Mouse (Mus musculus) lung, embryonic 16.5 days (tissue): ENCODE measurements around the gene Efcab9. TPM values are rescaled to one million over a fixed set of nuclear protein-coding genes. Genes with fewer than 3 reads are reported as not detected.

Experiments
- ATAC-seq: fragments of 200-750 bp; cut with Nextera tagmentation; 2 replicates; pipeline ENCODE4 v1.8.0; 2017; ENCODE audit warnings: low read depth, mild to moderate bottlenecking, moderate library complexity
- H3K27ac ChIP-seq: fragments of 300-500 bp; sonication (generic); 2 replicates; pipeline ENCODE4 v1.5.1; 2014; ENCODE audit warnings: mild to moderate bottlenecking, control low read depth, low read length
- H3K27me3 ChIP-seq: fragments of 300-500 bp; sonication (generic); 2 replicates; pipeline ENCODE4 v1.6.1; 2014; ENCODE audit warnings: low read depth, low read length, mixed read lengths; ENCODE audit not compliant: control insufficient read depth, insufficient read depth
- H3K36me3 ChIP-seq: fragments of 300-500 bp; sonication (generic); 2 replicates; pipeline ENCODE4 v1.6.1; 2014; ENCODE audit warnings: low read length; ENCODE audit not compliant: control insufficient read depth, insufficient read depth
- H3K4me1 ChIP-seq: fragments of 300-500 bp; sonication (generic); replicated peaks from 2 replicates; pipeline ENCODE4 v1.6.1; 2014; ENCODE audit warnings: low read length, mixed read lengths; ENCODE audit not compliant: control insufficient read depth, insufficient read depth
- H3K4me2 ChIP-seq: fragments of 300-500 bp; sonication (generic); 2 replicates; pipeline ENCODE4 v1.6.1; 2014; ENCODE audit warnings: low read depth, low read length, control low read depth
- H3K4me3 ChIP-seq: fragments of 300-500 bp; sonication (generic); 2 replicates; pipeline ENCODE4 v1.5.1; 2014; ENCODE audit warnings: mild to moderate bottlenecking, low read length, control low read depth
- H3K9ac ChIP-seq: fragments of 300-500 bp; sonication (generic); 2 replicates; pipeline ENCODE4 v1.6.1; 2014; ENCODE audit warnings: low read length, control low read depth
- H3K9me3 ChIP-seq: fragments of 300-500 bp; sonication (generic); 2 replicates; pipeline ENCODE4 v1.6.1; 2016; ENCODE audit warnings: low read length; ENCODE audit not compliant: control insufficient read depth
- WGBS: fragments of 180-500 bp; shearing (Covaris S2); extraction: QIAGEN DNeasy Blood & Tissue Kit; methylation state at CpG from one replicate; pipeline ENCODE4 v1.1.7; 2014; 5-methylcytosine and 5-hydroxymethylcytosine counted together
- polyA plus RNA-seq: library from polyadenylated mRNA; unstranded; fragments of >200 nt; fragmentation: Nextera tagmentation; extraction: Ambion mirVana; gene quantifications from 2 replicates; pipeline ENCODE4 v1.2.1, GENCODE M21; 2015

Efcab9 gene
- polyA plus RNA-seq, 1 experiment from 2014 or later, result 0.79 TPM

DNA sequence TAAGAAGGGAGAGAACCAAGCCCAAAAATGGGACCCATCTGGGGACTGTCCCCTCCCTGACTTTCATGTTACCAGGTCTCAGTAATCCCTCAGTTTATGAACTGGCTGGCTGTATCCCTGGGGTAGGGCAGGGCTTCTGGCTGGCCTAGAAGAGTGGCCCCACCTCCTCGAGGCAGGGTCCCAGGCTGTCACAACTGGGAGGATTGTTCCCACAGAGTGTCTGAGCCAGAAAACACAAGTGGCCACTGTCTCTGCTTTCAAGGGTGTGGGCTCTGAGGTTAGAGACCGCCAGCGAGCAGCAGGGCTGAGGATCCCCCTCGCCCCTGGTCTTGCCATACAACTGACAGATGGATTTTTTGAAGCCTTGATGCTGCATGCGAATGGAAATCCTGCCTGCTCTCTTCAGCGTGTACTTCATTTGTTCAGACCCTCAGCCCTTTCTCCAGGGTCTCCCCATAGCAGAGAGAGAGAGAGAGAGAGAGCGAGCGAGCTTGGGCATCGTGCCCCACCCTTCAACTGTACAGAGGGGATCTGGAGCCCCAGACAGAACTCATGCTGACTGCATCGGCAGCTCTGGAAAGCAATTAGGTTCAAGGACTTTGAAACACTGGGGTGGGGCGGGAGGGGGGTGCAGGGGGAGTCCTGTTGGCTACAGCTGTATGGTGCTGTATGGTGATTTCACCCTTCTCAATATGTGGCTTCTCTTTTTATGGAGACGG, 19.9 kb upstream of the Efcab9 start:
- H3K36me3 ChIP-seq, result no peaks in the 10 kb centered on the region
- H3K4me3 ChIP-seq, result no peak overlapping the region
- 0 out of 2 replicates have a peak, but pooled peaks have one; percentile 21 for ATAC-seq
- no peak overlapping the region for H3K4me2 ChIP-seq
- no peaks in the 10 kb centered on the region for H3K9me3 ChIP-seq
- H3K27me3 ChIP-seq, result no peaks in the 10 kb centered on the region
- H3K4me1 ChIP-seq, result peaks cover 40% of the 10 kb centered on the region
- peak overlapping the region; percentile 69; the same call in 1 of the 2 replicates for H3K27ac ChIP-seq
- no peak overlapping the region for H3K9ac ChIP-seq
- 59% methylated on average over 12 of the region's 12 CpGs for WGBS

DNA sequence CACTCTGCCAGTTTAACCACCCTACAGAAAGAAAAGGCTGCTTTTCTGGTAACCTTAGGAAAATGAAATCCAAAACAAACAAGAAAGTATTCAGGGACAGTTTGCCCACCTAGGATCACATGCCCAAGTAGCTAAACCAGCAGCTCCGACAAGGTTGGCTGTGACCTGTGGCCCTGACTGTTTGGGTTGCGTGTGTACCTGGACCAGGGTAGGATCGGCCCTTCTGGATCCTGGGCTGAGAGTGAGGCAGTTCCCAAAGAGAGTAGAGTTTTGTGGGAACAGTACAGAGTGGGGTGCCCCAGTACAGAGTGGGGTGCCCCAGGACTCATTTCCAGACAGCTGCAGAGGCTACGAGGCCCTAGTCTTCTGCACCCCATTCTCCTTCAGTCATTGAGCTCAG, 19.2 kb upstream of the Efcab9 start:
- no peaks in the 10 kb centered on the region for H3K9me3 ChIP-seq
- no peak overlapping the region for H3K9ac ChIP-seq
- no peak overlapping the region for H3K4me3 ChIP-seq
- no peaks in the 10 kb centered on the region for H3K36me3 ChIP-seq
- 78% methylated on average over 4 of the region's 4 CpGs for WGBS
- H3K4me2 ChIP-seq, result no peak overlapping the region
- ATAC-seq, result no peak
- peaks cover 47% of the 10 kb centered on the region for H3K4me1 ChIP-seq
- no peak overlapping the region for H3K27ac ChIP-seq
- no peaks in the 10 kb centered on the region for H3K27me3 ChIP-seq

DNA sequence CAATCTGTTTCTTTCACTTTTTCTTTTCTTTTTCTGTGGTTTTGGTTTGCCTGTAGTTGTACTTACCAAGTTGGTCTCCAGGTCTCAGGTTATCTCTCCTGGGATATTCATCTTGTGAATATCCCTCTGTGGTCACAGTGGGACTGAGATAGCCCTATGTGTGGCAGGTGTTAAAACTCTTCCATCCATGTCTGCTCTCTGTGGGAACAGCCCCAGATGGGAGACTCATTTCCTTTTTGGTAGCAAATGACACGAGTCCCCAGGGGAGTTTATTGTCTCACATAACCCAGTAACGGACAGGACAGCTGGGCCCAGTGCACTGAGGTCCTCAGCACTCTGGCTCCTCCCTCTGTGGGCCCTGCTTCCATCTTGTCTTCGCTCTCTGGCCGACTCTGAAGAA, 18.2 kb upstream of the Efcab9 start:
- H3K36me3 ChIP-seq, result no peaks in the 10 kb centered on the region
- H3K9ac ChIP-seq, result no peak overlapping the region
- no peak overlapping the region for H3K27ac ChIP-seq
- H3K4me1 ChIP-seq, result peaks cover 50% of the 10 kb centered on the region
- no peaks in the 10 kb centered on the region for H3K9me3 ChIP-seq
- no peaks in the 10 kb centered on the region for H3K27me3 ChIP-seq
- H3K4me3 ChIP-seq, result no peak overlapping the region
- ATAC-seq, result no peak
- 69% methylated on average over 4 of the region's 4 CpGs for WGBS
- no peak overlapping the region for H3K4me2 ChIP-seq

DNA sequence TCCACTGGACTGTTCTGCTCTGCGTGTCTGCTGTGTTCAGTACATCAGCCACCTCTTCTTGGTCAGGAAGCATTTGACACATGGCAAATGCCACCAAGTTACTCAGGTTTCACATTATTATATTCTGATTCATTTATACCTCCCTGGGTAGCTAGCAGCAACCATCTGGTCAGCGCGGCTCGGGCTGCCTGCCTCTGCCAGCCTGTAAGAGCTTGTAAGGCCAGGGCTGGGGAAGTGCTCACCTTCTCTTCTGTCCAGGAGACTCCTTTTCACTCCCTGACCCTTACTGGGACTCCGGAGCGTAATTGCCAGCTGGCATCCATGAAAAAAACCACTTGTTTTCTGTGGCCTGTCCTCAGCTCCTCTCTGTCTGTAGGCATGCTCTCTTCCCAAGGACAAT, 17.4 kb upstream of the Efcab9 start:
- H3K4me3 ChIP-seq, result no peak overlapping the region
- no peaks in the 10 kb centered on the region for H3K27me3 ChIP-seq
- H3K27ac ChIP-seq, result no peak overlapping the region
- no peak overlapping the region for H3K4me2 ChIP-seq
- H3K9ac ChIP-seq, result no peak overlapping the region
- H3K36me3 ChIP-seq, result no peaks in the 10 kb centered on the region
- 67% methylated on average over 6 of the region's 6 CpGs for WGBS
- peaks cover 51% of the 10 kb centered on the region for H3K4me1 ChIP-seq
- no peaks in the 10 kb centered on the region for H3K9me3 ChIP-seq
- no peak for ATAC-seq

DNA sequence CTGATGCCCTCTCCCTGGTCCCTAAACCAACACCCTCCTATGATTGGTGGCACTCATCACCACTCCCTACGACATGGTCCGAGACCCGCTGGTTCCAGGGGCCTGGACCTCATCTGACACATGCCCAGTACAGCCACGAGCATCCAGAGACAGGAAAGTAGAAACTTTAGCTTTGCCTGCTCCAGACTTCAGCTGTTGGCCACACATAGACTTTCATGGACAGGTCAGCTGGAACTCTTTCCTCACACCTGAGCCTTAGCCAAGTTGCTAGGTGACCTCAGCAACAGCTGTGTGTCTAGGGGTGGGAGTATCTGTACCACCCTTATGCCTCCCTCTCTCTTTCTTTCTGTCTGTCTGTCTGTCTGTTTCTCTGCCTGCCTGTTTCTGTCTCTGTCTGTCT, 16.4 kb upstream of the Efcab9 start:
- Histone ChIP-seq H3K9ac (no peak overlapping the region), H3K9me3 (no peaks in the 10 kb centered on the region), H3K4me1 (peaks cover 47% of the 10 kb centered on the region), H3K4me2 (no peak overlapping the region), H3K4me3 (no peak overlapping the region), H3K27ac (no peak overlapping the region), H3K27me3 (no peaks in the 10 kb centered on the region), H3K36me3 (no peaks in the 10 kb centered on the region)
- peak; percentile 35 for ATAC-seq
- WGBS, result 51% methylated on average over 4 of the region's 4 CpGs

DNA sequence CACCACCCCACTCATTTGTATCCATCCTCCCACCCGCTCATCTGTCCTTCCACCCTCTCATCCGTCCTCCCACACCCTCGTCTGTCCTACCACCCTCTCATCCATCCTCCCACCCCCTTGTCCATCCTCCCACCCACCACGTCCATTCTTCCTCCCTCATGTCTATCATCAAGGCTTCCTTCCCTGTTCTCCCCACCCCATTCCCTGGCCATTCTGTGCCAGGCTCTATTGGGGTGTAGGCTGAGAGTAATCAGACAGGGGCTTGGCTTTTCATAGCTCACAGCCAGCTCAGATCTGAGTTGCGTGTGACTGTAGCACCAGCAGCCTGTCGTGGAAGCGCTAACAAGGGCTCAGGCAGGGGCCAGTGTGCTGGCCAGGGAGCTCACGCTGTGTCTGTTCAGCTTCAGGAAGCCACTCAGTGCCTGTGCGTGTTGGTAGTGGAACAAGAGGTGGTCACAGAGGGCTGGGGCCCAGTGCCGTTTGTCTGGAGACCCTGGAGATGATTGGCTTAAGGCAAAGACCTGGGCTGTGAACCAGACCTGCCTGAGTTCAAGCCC, 15.6 kb upstream of the Efcab9 start:
- 64% methylated on average over 10 of the region's 10 CpGs for WGBS
- Histone ChIP-seq H3K4me3 (no peak overlapping the region), H3K27me3 (no peaks in the 10 kb centered on the region), H3K4me2 (no peak overlapping the region), H3K36me3 (no peaks in the 10 kb centered on the region), H3K9me3 (no peaks in the 10 kb centered on the region), H3K27ac (no peak overlapping the region), H3K4me1 (peaks cover 42% of the 10 kb centered on the region), H3K9ac (no peak overlapping the region)
- ATAC-seq, result no peak

DNA sequence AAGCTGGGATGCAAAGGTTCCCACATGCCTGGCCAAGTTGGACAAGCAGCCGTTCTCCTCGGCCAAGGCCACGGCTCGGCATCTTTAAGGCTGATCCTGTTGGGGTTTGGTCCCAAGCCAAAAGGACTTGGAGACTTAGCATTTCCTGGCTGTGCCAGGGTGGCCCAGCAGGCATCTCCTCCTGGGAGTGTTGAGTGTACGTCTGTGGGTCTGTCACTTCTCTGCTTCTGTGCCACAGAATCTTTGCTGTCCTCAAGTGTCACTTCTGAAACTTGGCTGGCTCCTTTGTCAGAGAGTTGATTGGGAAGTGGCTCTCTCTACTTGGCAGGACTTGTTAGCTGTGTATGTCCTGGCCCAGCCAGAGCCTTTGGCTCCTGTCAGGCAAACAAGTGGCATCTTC, 14.6 kb upstream of the Efcab9 start:
- Histone ChIP-seq H3K36me3 (no peaks in the 10 kb centered on the region), H3K4me3 (no peak overlapping the region), H3K27me3 (no peaks in the 10 kb centered on the region), H3K4me1 (peaks cover 36% of the 10 kb centered on the region), H3K9me3 (no peaks in the 10 kb centered on the region), H3K9ac (no peak overlapping the region), H3K4me2 (no peak overlapping the region), H3K27ac (no peak overlapping the region)
- ATAC-seq, result 0 out of 2 replicates have a peak, but pooled peaks have one; percentile 20
- WGBS, result 19% methylated on average over 5 of the region's 5 CpGs

DNA sequence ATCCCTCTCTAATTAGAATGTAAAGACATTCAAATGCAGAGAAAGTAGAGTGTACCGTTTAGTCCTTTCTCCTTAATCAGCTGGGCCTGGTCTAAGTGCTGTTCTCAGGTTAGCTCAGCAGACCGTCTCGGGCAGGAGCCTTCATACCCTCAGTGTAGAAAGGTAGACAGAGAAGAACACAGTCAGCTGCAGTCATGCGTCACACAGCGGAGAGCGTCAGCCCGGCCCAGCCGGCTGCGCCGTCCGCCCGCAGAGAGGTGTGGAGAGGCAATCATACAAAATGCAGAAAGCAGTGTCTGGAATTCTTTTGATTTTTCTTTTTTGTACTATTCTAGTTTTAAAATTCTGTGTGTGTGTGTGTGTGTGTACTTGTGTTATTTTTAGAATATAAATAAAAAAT, 13.7 kb upstream of the Efcab9 start:
- no peak for ATAC-seq
- Histone ChIP-seq H3K27me3 (no peaks in the 10 kb centered on the region), H3K4me2 (no peak overlapping the region), H3K9ac (no peak overlapping the region), H3K36me3 (no peaks in the 10 kb centered on the region), H3K27ac (no peak overlapping the region), H3K4me1 (peaks cover 32% of the 10 kb centered on the region), H3K4me3 (no peak overlapping the region), H3K9me3 (no peaks in the 10 kb centered on the region)
- WGBS, result 79% methylated on average over 12 of the region's 12 CpGs

DNA sequence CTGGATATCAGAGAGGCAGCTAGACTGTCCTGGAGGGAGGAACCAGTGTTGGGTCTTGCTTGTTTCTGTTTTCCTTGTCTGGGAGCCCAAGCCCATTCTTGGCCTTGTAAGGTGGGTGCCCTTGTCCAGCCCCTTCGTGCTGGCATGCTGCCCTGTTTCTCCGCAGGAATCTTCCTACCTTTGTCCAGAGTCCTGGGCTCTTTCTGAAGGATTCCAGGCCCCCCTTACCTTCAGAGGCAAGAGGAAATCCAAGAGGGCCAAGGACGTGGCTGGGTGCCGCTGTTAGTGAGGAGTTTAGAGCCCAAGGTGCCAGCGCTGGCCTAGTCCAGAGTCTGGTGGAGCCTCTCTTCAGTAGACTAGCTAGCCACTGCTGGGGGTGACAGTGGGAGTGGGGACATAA, 12.6 kb upstream of the Efcab9 start:
- no peak for ATAC-seq
- Histone ChIP-seq H3K27ac (no peak overlapping the region), H3K27me3 (no peaks in the 10 kb centered on the region), H3K36me3 (no peaks in the 10 kb centered on the region), H3K9ac (no peak overlapping the region), H3K9me3 (no peaks in the 10 kb centered on the region), H3K4me3 (no peak overlapping the region), H3K4me1 (peaks cover 33% of the 10 kb centered on the region), H3K4me2 (no peak overlapping the region)
- WGBS, result 76% methylated on average over 5 of the region's 5 CpGs
